Mouse (Mus musculus) ovary, adult 10 weeks (tissue): ENCODE results near the gene Polr2i. TPM values are rescaled to one million over a fixed set of nuclear protein-coding genes. Genes with fewer than 3 reads are reported as not detected.

Experiments used
- polyA plus RNA-seq: library from polyadenylated mRNA; stranded (reverse); fragments of 350-450 nt; fragmentation: Illumina TruSeq; extraction: RNeasy Lipid Tissue Mini Kit (QIAGEN cat#74804); gene quantifications from one replicate; pipeline ENCODE4 v1.2.3, GENCODE M21; 2014

The Polr2i gene
- 1.7 TPM for polyA plus RNA-seq

GRCm38 (mm10) chr7:30231669-30232454, at the start of gene Polr2i, which contains the start of gene Tbcb:
TSS of gene Polr2i (plus strand) at chr7:30231948.
TSS of gene Tbcb (minus strand) at chr7:30232272.

GRCm38 (mm10) chr7:30183879-30184289, 47.9 kb upstream of the Polr2i start, which contains the start of gene Cox7a1:
TSS of gene Cox7a1 (plus strand) at chr7:30184144.

GRCm38 (mm10) chr7:30198481-30198971, 33.2 kb upstream of the Polr2i start, which contains the start of gene Capns1:
TSS of gene Capns1 (minus strand) at chr7:30198811.

GRCm38 (mm10) chr7:30235625-30236024, 3.9 kb downstream of the Polr2i start, which contains the start of gene Ovol3:
TSS of gene Ovol3 (minus strand) at chr7:30235725.

GRCm38 (mm10) chr7:30279951-30280669, 48.4 kb downstream of the Polr2i start, which contains the start of the genes Thap8 and Wdr62:
TSS of gene Thap8 (plus strand) at chr7:30280094.
TSS of gene Wdr62 (minus strand) at chr7:30280419.

Other genes starting within 250 kb of the Polr2i start
- gene Zfp568, start 248.0 kb upstream of the Polr2i start, polyA plus RNA-seq, result 11.6 TPM
- 8.8 TPM for gene Zfp14, start 180.6 kb upstream of the Polr2i start, polyA plus RNA-seq
- 5.9 TPM for gene Zfp82, start 159.0 kb upstream of the Polr2i start, polyA plus RNA-seq
- gene Gm26920, start 141.5 kb upstream of the Polr2i start, polyA plus RNA-seq, result not detected
- gene Zfp566, start 141.4 kb upstream of the Polr2i start, polyA plus RNA-seq, result 6.8 TPM
- 289 TPM for gene Zfp260, start 137.2 kb upstream of the Polr2i start, polyA plus RNA-seq
- gene Zfp382, start 110.0 kb upstream of the Polr2i start, polyA plus RNA-seq, result 8.0 TPM
- 76.2 TPM for gene Zfp146, start 62.2 kb upstream of the Polr2i start, polyA plus RNA-seq
- not detected for gene Cox7a1, start 47.8 kb upstream of the Polr2i start, polyA plus RNA-seq
- 65.4 TPM for gene Capns1, start 33.1 kb upstream of the Polr2i start, polyA plus RNA-seq
- gene Tbcb, start 324 bp downstream of the Polr2i start, polyA plus RNA-seq, result 6.8 TPM
- gene Ovol3, start 3.8 kb downstream of the Polr2i start, polyA plus RNA-seq, result not detected
- gene Thap8, start 48.1 kb downstream of the Polr2i start, polyA plus RNA-seq, result not detected
- gene Wdr62, start 48.5 kb downstream of the Polr2i start, polyA plus RNA-seq, result 0.20 TPM
- 20.6 TPM for gene Clip3, start 59.8 kb downstream of the Polr2i start, polyA plus RNA-seq
- gene Alkbh6, start 76.8 kb downstream of the Polr2i start, polyA plus RNA-seq, result 3.1 TPM
- 1.7 TPM for gene Syne4, start 82.9 kb downstream of the Polr2i start, polyA plus RNA-seq
- gene E130208F15Rik, start 89.8 kb downstream of the Polr2i start, polyA plus RNA-seq, result 0.51 TPM
- gene Sdhaf1, start 91.9 kb downstream of the Polr2i start, polyA plus RNA-seq, result 1.3 TPM
- 0.40 TPM for gene Lrfn3, start 130.8 kb downstream of the Polr2i start, polyA plus RNA-seq
- gene Tyrobp, start 181.8 kb downstream of the Polr2i start, polyA plus RNA-seq, result 5.6 TPM
- gene Hcst, start 187.9 kb downstream of the Polr2i start, polyA plus RNA-seq, result not detected
- 0.23 TPM for gene Nfkbid, start 189.8 kb downstream of the Polr2i start, polyA plus RNA-seq
- gene Aplp1, start 213.6 kb downstream of the Polr2i start, polyA plus RNA-seq, result 0.63 TPM
- gene Kirrel2, start 225.7 kb downstream of the Polr2i start, polyA plus RNA-seq, result not detected
- gene Nphs1, start 226.4 kb downstream of the Polr2i start, polyA plus RNA-seq, result not detected